Mouse (Mus musculus) limb, embryonic 12.5 days (tissue): ENCODE results near the gene Ankrd39. TPM values are rescaled to one million over a fixed set of nuclear protein-coding genes. Genes with fewer than 3 reads are reported as not detected.
"Not testable (repeated sequence)": the region's sequence is repeated elsewhere in the genome, so short reads cannot be mapped to it uniquely, and the experiment has no call there.

Source experiments
- ATAC-seq: fragments of 200-750 bp; cut with Nextera tagmentation; 2 replicates; pipeline ENCODE4 v1.8.0; 2017; ENCODE audit warnings: low read depth, moderate TSS enrichment; ENCODE audit not compliant: insufficient number of reproducible peaks, insufficient read depth, low FRiP score, low TSS enrichment
- H3K27ac ChIP-seq: fragments of 300-500 bp; sonication (generic); 2 replicates; pipeline ENCODE4 v1.5.1; 2016; ENCODE audit warnings: mild to moderate bottlenecking, moderate library complexity
- H3K27me3 ChIP-seq: fragments of 300-500 bp; sonication (generic); 2 replicates; pipeline ENCODE4 v1.6.1; 2016; ENCODE audit warnings: mild to moderate bottlenecking, moderate library complexity
- H3K36me3 ChIP-seq: fragments of 300-500 bp; sonication (generic); 2 replicates; pipeline ENCODE4 v1.6.1; 2016; ENCODE audit warnings: mild to moderate bottlenecking, moderate library complexity
- H3K4me1 ChIP-seq: fragments of 300-500 bp; sonication (generic); replicated peaks from 2 replicates; pipeline ENCODE4 v1.6.1; 2016
- H3K4me2 ChIP-seq: fragments of 300-500 bp; sonication (generic); 2 replicates; pipeline ENCODE4 v1.6.1; 2016; ENCODE audit warnings: mild to moderate bottlenecking, moderate library complexity
- H3K4me3 ChIP-seq: fragments of 300-500 bp; sonication (generic); replicated peaks from 2 replicates; pipeline ENCODE4 v1.5.1; 2016; ENCODE audit warnings: mild to moderate bottlenecking
- H3K9ac ChIP-seq: fragments of 300-500 bp; sonication (generic); replicated peaks from 2 replicates; pipeline ENCODE4 v1.6.1; 2016; ENCODE audit warnings: mild to moderate bottlenecking, moderate library complexity
- H3K9me3 ChIP-seq: fragments of 300-500 bp; sonication (generic); 2 replicates; pipeline ENCODE4 v1.6.1; 2016; ENCODE audit warnings: mild to moderate bottlenecking, moderate library complexity
- WGBS: fragments of 180-500 bp; shearing (Covaris S2); methylation state at CpG from one replicate; pipeline ENCODE4 v1.1.7; 2016; 5-methylcytosine and 5-hydroxymethylcytosine counted together
- polyA plus RNA-seq: library from polyadenylated mRNA; unstranded; fragments of >200 nt; fragmentation: Nextera tagmentation; extraction: Ambion mirVana; gene quantifications from 2 replicates; pipeline ENCODE4 v1.2.1, GENCODE M21; 2016

The Ankrd39 gene
- polyA plus RNA-seq, 1 experiment from 2014 or later, result 26.8 TPM

DNA sequence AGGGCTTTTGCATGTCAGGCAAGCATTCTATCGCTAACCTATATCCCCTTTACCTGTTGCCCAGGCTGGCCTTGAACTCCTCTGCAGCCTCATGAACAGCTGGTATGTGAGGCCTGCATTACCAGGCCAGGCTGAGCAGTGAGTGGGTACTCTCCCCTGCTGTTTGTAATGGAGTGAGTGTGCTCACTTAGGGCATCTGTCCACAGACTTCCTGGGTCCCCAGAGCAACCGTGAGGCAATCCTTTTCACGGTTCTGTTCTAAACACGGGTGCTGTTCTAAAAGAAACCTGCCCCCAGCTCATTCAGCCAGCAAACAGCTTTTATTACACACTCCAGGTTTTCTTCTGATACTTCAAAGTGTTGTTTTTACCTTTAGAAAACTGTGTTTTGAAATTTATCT is 8.5 kb downstream of the Ankrd39 start:
- Histone ChIP-seq H3K27me3 (no peaks in the 10 kb centered on the region), H3K4me3 (no peak overlapping the region), H3K27ac (no peak overlapping the region), H3K9ac (no peak overlapping the region), H3K4me2 (no peak overlapping the region), H3K9me3 (no peaks in the 10 kb centered on the region), H3K4me1 (peaks cover 4% of the 10 kb centered on the region), H3K36me3 (peaks cover 54% of the 10 kb centered on the region)
- 90% methylated on average over 4 of the region's 4 CpGs for WGBS
- ATAC-seq, result no peak

DNA sequence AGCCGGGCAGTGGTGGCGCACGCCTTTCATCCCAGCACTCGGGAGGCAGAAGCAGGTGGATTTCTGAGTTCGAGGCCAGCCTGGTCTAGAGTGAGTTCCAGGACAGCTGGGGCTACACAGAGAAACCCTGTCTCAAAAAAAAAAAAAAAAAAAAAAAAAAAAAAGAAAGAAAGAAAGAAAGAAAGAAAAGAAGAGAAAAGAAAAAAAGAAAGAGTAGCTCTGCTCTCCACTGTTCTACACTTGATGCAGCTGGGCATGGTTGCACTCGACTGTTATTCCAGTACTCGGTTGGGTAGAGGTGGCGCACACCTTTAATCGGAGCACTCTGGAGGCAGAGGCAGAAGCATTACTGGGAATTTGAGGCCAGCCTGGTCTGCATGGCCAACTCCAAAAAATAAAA is 10.5 kb downstream of the Ankrd39 start, which contains the start of gene Ankrd23:
Ankrd23 (minus strand) TSS at position 101 of the 400 bp plus-strand sequence.
- H3K27ac ChIP-seq, H3K4me3 ChIP-seq, H3K4me1 ChIP-seq, H3K9me3 ChIP-seq, H3K27me3 ChIP-seq, ATAC-seq, H3K9ac ChIP-seq, H3K4me2 ChIP-seq: not testable (repeated sequence)
- WGBS, result 93% methylated on average over 9 of the region's 9 CpGs
- H3K36me3 ChIP-seq, result peaks cover 49% of the 10 kb centered on the region

DNA sequence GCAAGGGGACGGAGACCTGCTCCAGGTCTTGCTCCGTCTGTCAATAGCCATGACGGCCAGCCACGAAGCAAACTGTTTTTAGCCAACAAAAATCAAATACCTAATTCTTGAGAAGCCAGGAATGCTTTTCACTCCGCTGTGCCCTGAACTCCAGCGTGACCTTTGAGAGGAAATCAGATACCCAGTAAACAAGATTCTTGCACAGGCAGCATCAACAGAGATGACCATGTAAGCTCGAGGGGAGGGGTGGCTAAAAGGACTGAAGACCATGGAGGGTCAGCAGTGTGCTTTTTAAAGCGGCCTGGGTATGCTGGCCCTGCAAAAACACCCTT is 10.9 kb downstream of the Ankrd39 start:
- Histone ChIP-seq H3K4me2 (no peak overlapping the region), H3K27ac (no peak overlapping the region), H3K36me3 (peaks cover 49% of the 10 kb centered on the region), H3K4me1 (no peaks in the 10 kb centered on the region), H3K9me3 (no peaks in the 10 kb centered on the region), H3K27me3 (no peaks in the 10 kb centered on the region), H3K9ac (no peak overlapping the region), H3K4me3 (no peak overlapping the region)
- ATAC-seq, result no peak
- 75% methylated on average over 8 of the region's 8 CpGs for WGBS

DNA sequence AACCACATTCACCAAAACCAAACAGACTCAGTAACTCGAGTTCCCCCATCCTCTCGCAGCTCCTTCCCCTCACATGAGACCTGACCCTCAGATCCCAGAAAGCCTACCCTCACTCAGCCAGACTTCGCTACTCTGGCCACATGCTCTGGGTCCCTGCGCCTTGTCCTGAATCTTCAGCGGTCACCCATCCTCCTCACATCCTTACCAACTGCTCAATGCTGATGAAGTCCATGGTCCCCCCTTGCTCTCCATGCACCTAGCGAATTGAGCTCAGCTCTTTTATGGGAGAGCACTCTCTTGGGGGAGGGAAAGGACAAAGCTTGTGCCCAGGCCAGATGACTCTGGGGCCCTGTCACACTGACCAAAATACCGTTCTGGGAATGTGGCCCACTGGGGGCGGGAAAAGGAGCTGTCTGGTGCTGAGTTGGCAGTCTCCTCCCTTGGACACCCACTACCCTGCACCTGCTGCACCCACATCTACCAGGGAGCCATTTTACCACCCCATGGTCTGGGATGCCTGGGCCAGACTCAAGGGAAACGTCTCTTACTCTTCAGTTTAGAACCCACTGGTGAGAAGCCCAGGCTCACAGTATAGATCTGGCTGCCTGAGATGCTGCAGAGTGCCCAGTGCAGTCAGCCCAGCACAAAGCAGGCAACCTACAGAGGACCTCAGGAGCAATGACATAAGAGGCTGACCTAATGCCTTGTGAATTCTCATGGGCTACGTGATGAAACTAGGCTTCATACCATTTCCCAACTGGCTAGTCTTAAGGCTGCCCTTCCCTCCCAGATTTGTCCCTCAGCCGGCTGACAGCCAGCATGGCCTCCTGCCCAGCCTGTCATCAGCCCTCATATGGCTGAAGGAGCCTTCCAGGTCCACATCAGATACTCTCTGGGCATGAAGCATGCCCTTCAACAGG is 11.5 kb downstream of the Ankrd39 start:
- Histone ChIP-seq H3K36me3 (peaks cover 51% of the 10 kb centered on the region), H3K27me3 (no peaks in the 10 kb centered on the region), H3K9ac (no peak overlapping the region), H3K27ac (no peak overlapping the region), H3K4me2 (no peak overlapping the region), H3K4me1 (no peaks in the 10 kb centered on the region), H3K4me3 (no peak overlapping the region), H3K9me3 (no peaks in the 10 kb centered on the region)
- no peak for ATAC-seq
- 84% methylated on average over 11 of the region's 11 CpGs for WGBS

DNA sequence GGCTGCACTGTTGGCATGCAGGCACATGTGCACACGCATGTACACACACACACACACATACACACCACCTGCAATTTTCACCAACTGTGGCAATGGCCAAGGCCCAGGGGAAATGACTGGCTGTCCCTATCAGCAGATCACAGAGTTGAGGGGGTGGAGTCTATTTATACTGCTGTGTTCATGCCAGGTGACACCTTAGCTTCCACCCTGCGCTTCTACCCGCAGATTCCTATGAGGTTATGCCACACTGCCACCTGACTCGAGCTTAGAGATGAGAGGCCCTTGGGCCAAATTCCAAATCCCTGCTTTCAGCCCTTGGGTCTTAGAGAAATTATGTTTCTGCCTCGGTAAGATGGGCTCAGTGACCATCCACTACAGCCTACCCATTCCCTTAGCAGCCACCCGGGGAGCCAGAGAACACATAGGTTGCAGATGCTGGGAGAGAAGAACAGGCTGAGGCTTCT is 12.6 kb downstream of the Ankrd39 start:
- Histone ChIP-seq H3K27ac (no peak overlapping the region), H3K4me2 (no peak overlapping the region), H3K9me3 (no peaks in the 10 kb centered on the region), H3K27me3 (no peaks in the 10 kb centered on the region), H3K4me1 (no peaks in the 10 kb centered on the region), H3K4me3 (no peak overlapping the region), H3K9ac (no peak overlapping the region), H3K36me3 (peaks cover 50% of the 10 kb centered on the region)
- ATAC-seq, result no peak
- 81% methylated on average over 6 of the region's 6 CpGs for WGBS

DNA sequence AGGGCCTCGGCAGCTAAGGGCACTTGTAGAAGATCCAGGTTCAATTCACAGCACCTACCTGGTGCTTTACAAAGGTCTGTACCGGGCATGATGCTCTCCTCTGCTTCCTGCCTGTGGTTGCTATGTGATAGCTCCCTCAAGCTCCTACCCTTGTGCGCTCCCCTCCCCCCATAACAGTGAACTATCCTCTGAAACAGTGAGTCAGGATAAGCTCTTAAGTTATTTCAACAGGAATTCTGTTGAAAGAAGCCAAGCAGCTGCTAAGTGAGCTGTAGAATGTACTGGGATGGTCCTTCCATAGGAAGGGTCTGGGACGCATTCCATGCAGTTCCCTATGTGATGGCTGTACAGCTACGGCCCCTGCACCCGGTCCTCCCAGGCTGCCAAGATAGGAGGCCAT is 13.7 kb downstream of the Ankrd39 start:
- Histone ChIP-seq H3K4me1 (no peaks in the 10 kb centered on the region), H3K36me3 (peaks cover 39% of the 10 kb centered on the region), H3K27ac (no peak overlapping the region), H3K4me2 (no peak overlapping the region), H3K9ac (no peak overlapping the region), H3K4me3 (no peak overlapping the region), H3K9me3 (no peaks in the 10 kb centered on the region), H3K27me3 (no peaks in the 10 kb centered on the region)
- 72% methylated on average over 6 of the region's 6 CpGs for WGBS
- ATAC-seq, result no peak

DNA sequence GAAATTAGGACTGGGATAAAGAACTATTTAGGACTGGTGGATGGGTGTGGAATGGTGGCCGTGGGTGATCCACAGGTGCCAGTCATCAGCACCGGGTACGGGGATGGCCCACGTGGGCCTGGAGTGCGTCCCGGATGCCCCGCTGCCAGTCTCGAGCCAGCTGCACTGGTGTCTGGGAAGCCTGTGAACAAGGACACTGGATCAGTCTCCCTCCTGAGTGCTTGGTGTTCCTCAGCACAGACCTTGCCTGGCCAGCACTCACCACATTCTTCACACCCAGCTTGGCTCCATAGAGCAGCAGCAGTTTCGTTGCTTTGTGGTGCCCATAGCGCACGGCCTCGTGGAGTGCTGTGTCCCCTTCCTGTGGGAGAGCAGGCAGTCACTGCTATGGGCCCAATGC is 15.8 kb downstream of the Ankrd39 start:
- ATAC-seq, result no peak
- H3K27ac ChIP-seq, result no peak overlapping the region
- peaks cover 7% of the 10 kb centered on the region for H3K4me1 ChIP-seq
- 90% methylated on average over 12 of the region's 12 CpGs for WGBS
- no peaks in the 10 kb centered on the region for H3K27me3 ChIP-seq
- no peaks in the 10 kb centered on the region for H3K9me3 ChIP-seq
- no peak overlapping the region for H3K4me2 ChIP-seq
- H3K36me3 ChIP-seq, result peaks cover 42% of the 10 kb centered on the region
- no peak overlapping the region for H3K9ac ChIP-seq
- no peak overlapping the region for H3K4me3 ChIP-seq

DNA sequence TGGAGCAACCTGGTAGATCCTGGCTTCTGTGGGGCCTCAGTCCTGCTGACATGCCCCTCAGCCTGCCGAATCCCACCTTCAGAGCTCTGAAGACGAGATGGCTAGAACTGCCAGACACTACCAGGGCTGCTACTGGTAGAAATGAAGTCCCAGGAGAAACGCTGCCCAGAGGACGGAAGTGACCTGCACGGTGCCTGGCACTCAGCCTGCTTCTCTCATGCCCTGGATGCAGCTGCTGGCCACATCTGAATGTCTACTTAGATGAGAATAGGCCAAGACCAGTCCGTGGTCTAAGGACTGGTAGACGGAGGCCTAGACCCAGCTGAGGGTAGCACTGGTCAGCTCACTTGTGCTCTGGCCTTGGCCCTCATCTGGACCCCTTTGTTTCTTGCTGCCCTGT is 16.3 kb downstream of the Ankrd39 start:
- Histone ChIP-seq H3K4me3 (no peak overlapping the region), H3K4me1 (peaks cover 7% of the 10 kb centered on the region), H3K9ac (no peak overlapping the region), H3K27ac (peak overlapping the region; percentile 7; the same call in 1 of the 2 replicates), H3K27me3 (no peaks in the 10 kb centered on the region), H3K4me2 (no peak overlapping the region), H3K36me3 (peaks cover 43% of the 10 kb centered on the region), H3K9me3 (no peaks in the 10 kb centered on the region)
- WGBS, result 90% methylated on average over 7 of the region's 7 CpGs
- ATAC-seq, result no peak

DNA sequence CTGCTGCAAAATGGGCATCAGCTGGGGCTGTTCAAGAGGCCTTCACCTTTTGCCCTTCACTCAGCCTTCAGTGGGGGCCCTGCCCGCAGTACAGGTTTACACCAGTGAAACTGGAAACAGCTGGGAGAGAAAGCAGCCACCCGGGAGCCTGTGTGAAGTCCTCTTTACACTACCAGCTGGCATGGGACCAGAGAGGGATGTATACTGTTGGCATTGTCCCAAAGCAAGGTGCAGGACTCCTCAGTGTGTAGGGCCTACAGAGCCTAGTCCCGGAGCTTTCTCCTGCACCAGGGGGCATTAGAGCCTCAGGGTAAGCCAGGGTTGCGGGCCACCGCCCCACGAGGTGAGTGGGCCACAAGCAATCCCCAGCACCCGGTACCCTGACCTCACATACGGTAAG is 16.8 kb downstream of the Ankrd39 start:
- no peak overlapping the region for H3K4me3 ChIP-seq
- H3K9ac ChIP-seq, result no peak overlapping the region
- 0 out of 2 replicates have a peak, but pooled peaks have one; percentile 9 for ATAC-seq
- H3K27ac ChIP-seq, result peak overlapping the region; percentile 7; the same call in 1 of the 2 replicates
- H3K4me1 ChIP-seq, result peaks cover 7% of the 10 kb centered on the region
- WGBS, result 79% methylated on average over 8 of the region's 8 CpGs
- no peaks in the 10 kb centered on the region for H3K9me3 ChIP-seq
- no peak overlapping the region for H3K4me2 ChIP-seq
- H3K36me3 ChIP-seq, result peaks cover 46% of the 10 kb centered on the region
- no peaks in the 10 kb centered on the region for H3K27me3 ChIP-seq

DNA sequence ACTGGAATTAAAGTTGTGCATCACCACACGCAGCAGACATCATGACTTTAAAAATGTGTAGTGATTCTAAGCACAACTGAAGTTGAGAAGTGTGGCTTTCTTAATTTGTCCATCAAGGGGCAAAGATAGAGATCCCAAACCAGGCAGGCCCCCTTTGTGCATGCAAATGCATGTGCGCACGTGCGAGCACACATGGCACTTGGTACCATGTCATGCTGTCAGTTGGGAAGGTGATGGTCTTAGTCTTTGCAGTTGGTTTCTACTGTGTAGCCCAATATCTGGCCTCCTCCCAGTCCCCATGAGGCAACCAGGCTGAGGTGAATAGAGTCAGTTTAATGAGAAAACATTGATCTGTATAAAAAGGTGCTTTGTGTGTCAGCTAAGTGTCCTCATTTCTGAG is 17.4 kb downstream of the Ankrd39 start:
- Histone ChIP-seq H3K9me3 (no peaks in the 10 kb centered on the region), H3K36me3 (peaks cover 53% of the 10 kb centered on the region), H3K4me2 (no peak overlapping the region), H3K4me3 (no peak overlapping the region), H3K27ac (no peak overlapping the region), H3K4me1 (peaks cover 7% of the 10 kb centered on the region), H3K9ac (no peak overlapping the region), H3K27me3 (no peaks in the 10 kb centered on the region)
- WGBS, result 97% methylated on average over 4 of the region's 4 CpGs
- ATAC-seq, result no peak

DNA sequence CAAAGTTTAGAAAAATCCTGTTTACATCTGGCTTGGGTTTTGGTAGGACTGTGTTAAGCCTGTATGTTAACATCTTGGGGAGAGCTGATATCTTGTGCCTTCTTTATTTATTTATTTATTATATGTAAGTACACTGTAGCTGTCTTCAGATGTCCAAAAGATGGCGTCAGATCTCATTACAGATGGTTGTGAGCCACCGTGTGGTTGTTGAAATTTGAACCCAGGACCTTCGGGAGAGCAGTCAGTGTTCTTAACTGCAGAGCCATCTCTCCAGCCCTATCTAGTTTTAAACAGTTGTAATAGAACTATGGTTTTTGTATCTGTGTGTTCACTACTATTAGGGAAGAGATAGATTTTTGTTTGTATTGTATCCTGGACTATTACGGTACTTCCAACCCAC is 18.0 kb downstream of the Ankrd39 start:
- WGBS, result 88% methylated on average over 4 of the region's 4 CpGs
- no peak for ATAC-seq
- Histone ChIP-seq H3K27ac (no peak overlapping the region), H3K9me3 (no peaks in the 10 kb centered on the region), H3K4me1 (peaks cover 7% of the 10 kb centered on the region), H3K36me3 (peaks cover 59% of the 10 kb centered on the region), H3K4me2 (no peak overlapping the region), H3K27me3 (no peaks in the 10 kb centered on the region), H3K9ac (no peak overlapping the region), H3K4me3 (no peak overlapping the region)

DNA sequence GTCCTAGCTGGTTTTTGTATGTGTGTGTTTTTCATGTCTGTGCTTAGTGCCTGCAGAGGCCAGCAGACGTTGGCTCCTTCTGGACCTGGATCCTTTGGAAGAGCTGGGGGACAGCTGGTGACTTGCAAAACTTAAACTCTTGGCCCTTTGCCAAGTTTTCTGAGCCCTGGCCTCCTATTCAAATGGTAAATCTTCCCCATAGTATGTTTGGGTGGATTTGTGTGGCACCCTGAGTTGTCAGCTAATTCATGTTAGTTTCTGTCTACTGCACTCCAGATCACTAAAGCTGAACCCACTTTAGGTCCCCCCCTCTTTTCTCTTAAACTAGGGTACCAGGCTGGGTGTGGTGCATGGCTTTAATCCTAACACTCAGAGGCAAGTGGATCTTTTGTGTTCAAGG is 18.9 kb downstream of the Ankrd39 start:
- Histone ChIP-seq H3K36me3 (peaks cover 68% of the 10 kb centered on the region), H3K27me3 (no peaks in the 10 kb centered on the region), H3K4me2 (no peak overlapping the region), H3K9me3 (no peaks in the 10 kb centered on the region), H3K27ac (0 out of 2 replicates have a peak overlapping the region, but pooled peaks have one; percentile 31), H3K4me1 (peaks cover 16% of the 10 kb centered on the region), H3K4me3 (no peak overlapping the region), H3K9ac (no peak overlapping the region)
- no peak for ATAC-seq
- WGBS, result 20% methylated on average over 1 of the region's 1 CpGs
